Mouse (Mus musculus): ENCODE data around the gene Rabepk. TPM values are rescaled to one million over a fixed set of nuclear protein-coding genes. Genes with fewer than 3 reads are reported as not detected.
"Not testable (repeated sequence)": the region's sequence is repeated elsewhere in the genome, so short reads cannot be mapped to it uniquely, and the experiment has no call there.

Rabepk gene
- polyA plus RNA-seq, 1 experiment from 2014 or later = 26.0 TPM

- no peaks in the 10 kb centered on the region for H3K27me3 ChIP-seq (replicated peaks)
- H3K9me3 ChIP-seq (replicated peaks) = no peaks in the 10 kb centered on the region
- peak overlapping the region; percentile 50 for H3K4me2 ChIP-seq
- H3K4me3 ChIP-seq = peak overlapping the region; percentile 11
- no peak overlapping the region for H3K27ac ChIP-seq (ENCODE audit: poor library complexity, severe bottlenecking)
- H3K4me1 ChIP-seq (replicated peaks) = peaks cover 20% of the 10 kb centered on the region
- 82% methylated on average over 3 of the region's 3 CpGs for WGBS
- H3K9ac ChIP-seq = peak overlapping the region; percentile 62; the same call in 1 of the 2 replicates
- H3K36me3 ChIP-seq = peaks cover 24% of the 10 kb centered on the region
- ATAC-seq (ENCODE audit: insufficient number of reproducible peaks, low FRiP score) = no peak
Measured at GRCm38 (mm10) chr2:34803746-34804145, 4.0 kb upstream of the Rabepk start.

GRCm38 (mm10) chr2:34802565-34803245, 3.0 kb upstream of the Rabepk start:
- peak; percentile 65 for ATAC-seq (ENCODE audit: insufficient number of reproducible peaks, low FRiP score)
- not testable (repeated sequence) for H3K27me3 ChIP-seq (replicated peaks); H3K9me3 ChIP-seq (replicated peaks)
- under 1% methylated on average over 32 of the region's 32 CpGs for WGBS
- H3K9ac ChIP-seq = peak overlapping the region; percentile 90
- H3K27ac ChIP-seq (ENCODE audit: poor library complexity, severe bottlenecking) = peak overlapping the region; percentile 97
- H3K4me1 ChIP-seq (replicated peaks) = peaks cover 23% of the 10 kb centered on the region
- H3K36me3 ChIP-seq = peaks cover 19% of the 10 kb centered on the region
- H3K4me2 ChIP-seq = peak overlapping the region; percentile 81
- peak overlapping the region; percentile 81 for H3K4me3 ChIP-seq

DNA sequence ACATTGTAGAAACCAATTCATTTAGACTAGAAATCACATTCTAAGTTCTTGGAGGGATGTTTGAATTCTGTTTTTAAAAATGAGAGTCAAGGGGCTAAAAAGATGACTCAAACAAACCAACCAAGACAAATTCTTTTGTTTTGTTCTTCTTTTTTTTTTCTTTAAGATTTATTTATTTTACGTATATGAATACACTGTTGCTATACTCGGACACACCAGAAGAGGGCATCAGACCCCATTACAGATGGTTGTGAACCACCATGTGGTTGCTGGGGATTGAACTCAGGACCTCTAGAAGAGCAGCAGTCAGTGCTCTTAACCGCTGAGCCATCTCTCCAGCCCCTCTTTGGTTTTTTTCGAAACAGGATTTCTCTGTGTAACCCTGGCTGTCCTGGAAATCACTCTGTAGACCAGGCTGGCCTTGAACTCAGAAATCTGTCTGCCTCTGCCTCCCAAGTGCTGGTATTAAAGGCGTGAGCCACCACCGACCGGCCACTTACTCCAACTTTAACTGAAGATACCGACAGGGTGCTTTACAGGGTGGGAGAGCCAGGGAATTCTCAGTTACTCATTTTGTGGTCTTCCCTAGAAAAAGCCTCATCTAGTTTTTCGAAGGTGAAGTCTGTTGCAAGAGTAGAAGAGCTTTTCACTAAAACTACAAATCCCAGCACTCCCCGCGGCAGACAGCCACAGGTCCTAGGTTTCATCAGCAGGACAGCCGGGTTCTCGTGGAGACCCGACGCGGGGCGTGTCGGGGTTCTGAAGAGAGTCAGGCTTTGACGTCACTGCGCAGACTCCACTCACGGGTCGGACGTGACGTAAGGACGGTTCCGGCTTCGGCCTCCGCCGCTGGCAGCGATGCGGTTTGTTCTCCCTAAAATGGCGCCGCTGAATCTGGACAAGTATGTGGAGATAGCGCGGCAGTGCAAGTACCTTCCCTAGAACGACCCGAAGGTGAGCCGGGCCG, 2.1 kb upstream of the Rabepk start:
- H3K9me3 ChIP-seq (replicated peaks) = no peaks in the 10 kb centered on the region
- peak overlapping the region; percentile 90 for H3K9ac ChIP-seq
- no peaks in the 10 kb centered on the region for H3K27me3 ChIP-seq (replicated peaks)
- peaks cover 23% of the 10 kb centered on the region for H3K4me1 ChIP-seq (replicated peaks)
- H3K4me2 ChIP-seq = peak overlapping the region; percentile 60
- peak overlapping the region; percentile 81 for H3K4me3 ChIP-seq
- peak; percentile 96 for ATAC-seq (ENCODE audit: insufficient number of reproducible peaks, low FRiP score)
- H3K36me3 ChIP-seq = peaks cover 16% of the 10 kb centered on the region
- H3K27ac ChIP-seq (ENCODE audit: poor library complexity, severe bottlenecking) = peak overlapping the region; percentile 97
- 5% methylated on average over 39 of the region's 39 CpGs for WGBS

GRCm38 (mm10) chr2:34800371-34800770, 659 bp upstream of the Rabepk start:
- Histone ChIP-seq H3K4me3 (peak overlapping the region; percentile 70; the same call in 1 of the 2 replicates), H3K9ac (no peak overlapping the region), H3K9me3 (replicated peaks) (no peaks in the 10 kb centered on the region), H3K27me3 (replicated peaks) (no peaks in the 10 kb centered on the region), H3K36me3 (peaks cover 19% of the 10 kb centered on the region), H3K27ac (ENCODE audit: poor library complexity, severe bottlenecking) (no peak overlapping the region; the same call in 1 of the 2 replicates), H3K4me2 (peak overlapping the region; percentile 75; the same call in 1 of the 2 replicates), H3K4me1 (replicated peaks) (peaks cover 21% of the 10 kb centered on the region)
- 60% methylated on average over 7 of the region's 7 CpGs for WGBS
- ATAC-seq (ENCODE audit: insufficient number of reproducible peaks, low FRiP score) = no peak

DNA sequence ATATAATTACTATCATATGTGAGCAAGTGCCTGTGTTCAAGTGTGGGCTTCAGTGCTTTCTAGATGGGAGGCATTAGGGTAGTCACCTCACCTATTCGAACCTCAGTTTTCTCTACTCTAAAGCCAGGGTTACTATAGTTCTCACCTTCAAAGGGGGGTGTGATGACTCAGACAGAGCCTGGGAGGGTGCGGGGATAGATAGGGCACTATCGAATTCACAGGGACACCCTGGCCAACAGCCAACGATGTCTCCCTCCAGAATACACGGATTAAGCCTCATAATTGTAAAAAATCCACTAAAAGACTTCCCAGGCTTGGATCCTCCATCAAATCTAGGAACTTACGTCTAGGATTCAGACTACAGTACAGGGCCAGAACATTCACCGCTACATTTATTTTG, 4.3 kb downstream of the Rabepk start:
- Histone ChIP-seq H3K4me2 (no peak overlapping the region), H3K9me3 (replicated peaks) (no peaks in the 10 kb centered on the region), H3K36me3 (peaks cover 44% of the 10 kb centered on the region), H3K9ac (no peak overlapping the region), H3K4me1 (replicated peaks) (peaks cover 7% of the 10 kb centered on the region; the same call in 1 of the 2 replicates), H3K27ac (ENCODE audit: poor library complexity, severe bottlenecking) (no peak overlapping the region), H3K27me3 (replicated peaks) (no peaks in the 10 kb centered on the region), H3K4me3 (no peak overlapping the region)
- no peak for ATAC-seq (ENCODE audit: insufficient number of reproducible peaks, low FRiP score)
- 92% methylated on average over 7 of the region's 7 CpGs for WGBS

GRCm38 (mm10) chr2:34794511-34794910, 5.2 kb downstream of the Rabepk start:
- H3K9me3 ChIP-seq (replicated peaks) = no peaks in the 10 kb centered on the region
- peaks cover 5% of the 10 kb centered on the region; the same call in 1 of the 2 replicates for H3K4me1 ChIP-seq (replicated peaks)
- H3K36me3 ChIP-seq = peaks cover 48% of the 10 kb centered on the region
- no peak for ATAC-seq (ENCODE audit: insufficient number of reproducible peaks, low FRiP score)
- no peak overlapping the region for H3K27ac ChIP-seq (ENCODE audit: poor library complexity, severe bottlenecking)
- WGBS = 93% methylated on average over 2 of the region's 2 CpGs
- no peak overlapping the region for H3K4me2 ChIP-seq
- no peak overlapping the region for H3K9ac ChIP-seq
- H3K4me3 ChIP-seq = no peak overlapping the region
- H3K27me3 ChIP-seq (replicated peaks) = no peaks in the 10 kb centered on the region

GRCm38 (mm10) chr2:34792543-34792942, 7.2 kb downstream of the Rabepk start:
- H3K27ac ChIP-seq (ENCODE audit: poor library complexity, severe bottlenecking); H3K27me3 ChIP-seq (replicated peaks); H3K4me2 ChIP-seq; ATAC-seq (ENCODE audit: insufficient number of reproducible peaks, low FRiP score); H3K4me1 ChIP-seq (replicated peaks); H3K9ac ChIP-seq; H3K4me3 ChIP-seq; H3K9me3 ChIP-seq (replicated peaks): not testable (repeated sequence)
- 98% methylated on average over 2 of the region's 2 CpGs for WGBS
- peaks cover 48% of the 10 kb centered on the region for H3K36me3 ChIP-seq

- H3K4me2 ChIP-seq = no peak overlapping the region
- H3K27me3 ChIP-seq (replicated peaks) = no peaks in the 10 kb centered on the region
- H3K9ac ChIP-seq = no peak overlapping the region
- H3K36me3 ChIP-seq = peaks cover 41% of the 10 kb centered on the region
- no peaks in the 10 kb centered on the region for H3K9me3 ChIP-seq (replicated peaks)
- no peak for ATAC-seq (ENCODE audit: insufficient number of reproducible peaks, low FRiP score)
- H3K4me3 ChIP-seq = no peak overlapping the region
- H3K27ac ChIP-seq (ENCODE audit: poor library complexity, severe bottlenecking) = no peak overlapping the region
- H3K4me1 ChIP-seq (replicated peaks) = peaks cover 7% of the 10 kb centered on the region; the same call in 1 of the 2 replicates
- 86% methylated on average over 8 of the region's 8 CpGs for WGBS
Measured at GRCm38 (mm10) chr2:34790282-34790681, 9.4 kb downstream of the Rabepk start.

GRCm38 (mm10) chr2:34784085-34784484, 15.6 kb downstream of the Rabepk start:
- Histone ChIP-seq H3K27ac (ENCODE audit: poor library complexity, severe bottlenecking) (peak overlapping the region; percentile 72), H3K4me1 (replicated peaks) (peaks cover 20% of the 10 kb centered on the region), H3K27me3 (replicated peaks) (no peaks in the 10 kb centered on the region), H3K36me3 (peaks cover 51% of the 10 kb centered on the region), H3K4me2 (no peak overlapping the region), H3K9ac (no peak overlapping the region), H3K9me3 (replicated peaks) (0 out of 2 replicates have a peak, but pooled peaks cover 4% of the 10 kb centered on the region), H3K4me3 (no peak overlapping the region)
- WGBS = 77% methylated on average over 2 of the region's 2 CpGs
- no peak for ATAC-seq (ENCODE audit: insufficient number of reproducible peaks, low FRiP score)

DNA sequence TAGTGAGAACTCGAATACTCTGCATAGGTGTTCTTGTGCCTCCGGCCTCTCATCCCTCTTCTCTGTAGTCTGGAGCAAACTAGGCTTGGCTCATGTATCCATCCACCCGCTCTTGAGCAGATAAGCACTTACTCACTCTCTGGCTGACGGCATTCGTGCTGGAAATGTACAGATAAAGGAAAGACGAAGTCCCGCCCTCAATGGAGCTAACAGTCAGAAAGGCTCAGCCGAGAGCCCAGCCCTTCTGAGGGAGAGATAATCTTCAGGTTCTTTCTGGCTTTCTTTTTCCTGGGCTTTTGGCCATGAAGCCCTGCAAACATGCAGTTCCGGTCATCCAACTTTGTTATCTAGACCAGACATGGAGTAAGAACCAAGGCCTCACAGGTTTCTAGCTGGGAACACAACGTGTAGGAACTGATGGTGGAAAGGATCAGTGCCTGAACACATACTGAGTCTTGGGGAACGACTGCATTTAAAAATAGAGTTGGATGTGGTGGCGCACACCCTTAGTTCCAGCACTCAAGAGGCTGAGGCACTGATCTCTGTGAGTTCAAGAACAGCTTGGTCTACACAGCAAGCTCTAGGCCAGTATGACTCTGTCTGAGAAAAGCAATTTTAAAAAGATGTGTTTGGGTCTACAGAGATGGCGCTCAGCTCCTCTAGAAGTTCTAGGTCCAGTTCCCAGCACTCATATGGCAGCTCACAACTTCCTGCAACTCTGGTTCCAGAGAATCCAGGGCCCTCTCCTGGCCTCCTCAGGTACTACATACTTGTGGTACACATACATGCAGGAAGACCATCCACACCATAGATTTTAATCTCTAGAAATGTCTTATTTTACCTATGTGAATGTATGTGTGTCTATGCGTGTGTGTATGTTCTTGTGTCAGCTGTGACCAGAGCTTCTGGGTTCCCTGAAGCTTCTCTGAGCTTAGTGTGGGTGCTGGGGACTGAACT, 16.4 kb downstream of the Rabepk start:
- WGBS = 42% methylated on average over 14 of the region's 14 CpGs
- Histone ChIP-seq H3K27me3 (replicated peaks) (no peaks in the 10 kb centered on the region), H3K9me3 (replicated peaks) (0 out of 2 replicates have a peak, but pooled peaks cover 4% of the 10 kb centered on the region), H3K4me1 (replicated peaks) (peaks cover 14% of the 10 kb centered on the region), H3K4me2 (peak overlapping the region; percentile 15; the same call in 1 of the 2 replicates), H3K36me3 (peaks cover 57% of the 10 kb centered on the region), H3K4me3 (no peak overlapping the region), H3K27ac (ENCODE audit: poor library complexity, severe bottlenecking) (peak overlapping the region; percentile 72), H3K9ac (no peak overlapping the region)
- ATAC-seq (ENCODE audit: insufficient number of reproducible peaks, low FRiP score) = peak; percentile 92
